Mouse (Mus musculus) bone marrow macrophage, adult 2 months (primary cell): Measurements from ENCODE around the gene Sult2b1.

Source experiments
- CTCF ChIP-seq: IDR thresholded peaks from 2 replicates; pipeline ENCODE4 v1.5.1; 2012; ENCODE audit warnings: low read depth, mild to moderate bottlenecking, low read length, moderate library complexity
- POLR2A ChIP-seq: IDR thresholded peaks from 2 replicates; pipeline ENCODE4 v1.6.1; 2012; ENCODE audit warnings: mild to moderate bottlenecking, low read depth, low read length, borderline replicate concordance

DNA sequence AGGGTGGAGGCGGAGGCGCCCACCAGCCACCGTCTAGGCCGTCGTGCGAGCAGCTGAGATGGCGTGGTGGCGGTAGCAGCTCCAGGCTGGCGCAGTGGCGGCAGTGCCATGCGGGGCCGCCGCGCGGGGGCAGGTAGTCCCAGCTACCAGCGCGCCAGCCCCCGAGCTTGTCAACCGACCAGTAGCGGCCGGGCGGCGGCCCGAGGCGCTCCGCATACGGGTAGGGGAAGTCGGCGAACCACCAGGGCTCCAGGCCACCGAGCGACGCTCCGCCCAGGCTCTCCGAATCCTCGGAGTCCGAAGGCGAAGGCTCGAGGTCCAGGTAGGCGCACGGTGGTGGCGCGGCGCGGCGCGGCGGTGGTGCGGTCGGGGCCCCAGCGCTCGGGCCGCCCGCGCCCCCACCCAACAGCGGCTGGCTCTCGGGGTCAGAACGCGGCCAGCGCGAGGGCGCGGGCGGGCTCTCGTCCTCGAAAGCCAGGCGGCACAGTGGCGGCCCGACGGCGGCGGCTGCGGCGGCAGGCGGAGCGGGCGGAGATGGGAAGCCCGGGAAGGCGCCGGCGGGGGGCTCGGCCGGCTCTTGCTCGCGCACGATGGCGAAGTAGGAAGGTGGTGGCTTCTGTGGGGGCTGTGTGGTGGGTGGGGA lies 48.8 kb upstream of the Sult2b1 start:
- TF ChIP-seq POLR2A: no peak
- TF ChIP-seq CTCF: no peak
